Mouse (Mus musculus): ENCODE measurements around the gene Pih1d1. TPM values are rescaled to one million over a fixed set of nuclear protein-coding genes. Genes with fewer than 3 reads are reported as not detected.
A peak's percentile ranks its signal among the peaks of the same experiment; 100 is the strongest.

The Pih1d1 gene
- 40.3 and 47.7 TPM in 2 replicates for polyA plus RNA-seq (2021; fragmentation: Nextera tagmentation)
- long read RNA-seq, experiment 1, transcript Pih1d1-206 (10 exons, 1,077 nt): minor isoform, 9 of 32 reads
- long read RNA-seq, experiment 1, transcript Pih1d1-201 (10 exons, 1,185 nt): major isoform, 19 of 32 reads
- long read RNA-seq, experiment 1, partial matches to known transcripts: 3 of 32 reads
- long read RNA-seq, experiment 1, other reads (novel, unspliced or antisense): 1 of 32 reads
- long read RNA-seq, experiment 2, transcript Pih1d1-206 (10 exons, 1,077 nt): minor isoform, 15 of 41 reads
- long read RNA-seq, experiment 2, transcript Pih1d1-201 (10 exons, 1,185 nt): major isoform, 17 of 41 reads
- long read RNA-seq, experiment 2, partial matches to known transcripts: 5 of 41 reads
- long read RNA-seq, experiment 2, other reads (novel, unspliced or antisense): 3 of 41 reads

DNA sequence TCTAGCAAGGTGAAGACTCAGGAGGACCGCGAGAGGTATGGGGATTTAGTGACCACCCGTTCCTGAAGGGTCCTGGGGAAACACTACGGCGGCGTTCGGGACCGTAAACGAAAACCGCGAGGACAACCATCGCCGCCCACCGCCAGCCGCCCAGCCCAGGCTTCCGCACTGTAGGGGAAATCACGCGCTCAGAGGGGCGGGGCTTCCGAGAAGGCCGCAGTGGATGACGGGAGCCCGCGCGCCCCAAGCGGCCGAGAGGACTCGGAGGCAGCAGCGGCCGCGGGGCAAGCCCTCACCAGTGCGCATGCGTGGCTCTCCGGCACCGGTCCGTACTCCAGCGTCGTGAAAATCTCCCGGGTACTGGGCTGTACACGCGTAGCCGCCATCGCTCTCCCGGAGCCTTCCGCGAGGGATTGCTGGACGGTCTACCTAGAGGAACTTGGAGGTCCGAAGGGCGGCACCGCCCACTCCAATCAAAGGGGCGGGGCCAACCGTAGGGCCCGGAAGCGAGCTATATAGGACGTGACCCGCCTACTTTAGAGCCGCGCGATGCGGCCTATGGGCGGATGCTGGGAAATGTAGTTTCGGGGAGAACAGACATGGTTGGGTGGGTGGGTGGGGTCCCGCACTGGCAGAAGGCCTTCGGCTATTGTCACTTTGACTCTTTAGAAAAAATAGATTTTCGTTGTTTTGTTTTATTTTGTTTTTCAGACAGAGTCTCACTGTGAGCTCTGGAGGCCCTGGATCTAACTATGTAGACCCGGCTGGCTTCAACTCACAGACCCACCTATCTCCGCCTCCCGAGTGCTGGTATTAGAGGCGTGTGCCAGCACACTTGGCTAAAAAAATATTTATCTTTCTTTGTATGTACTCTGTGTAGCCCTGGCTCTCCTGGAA lies at the start of gene Pih1d1, which contains the start of gene Aldh16a1:
Gene Pih1d1, plus strand, starts transcription at position 208 of the 897 bp plus-strand sequence.
Gene Aldh16a1, minus strand, starts transcription at position 489 of the 897 bp plus-strand sequence.

DNA sequence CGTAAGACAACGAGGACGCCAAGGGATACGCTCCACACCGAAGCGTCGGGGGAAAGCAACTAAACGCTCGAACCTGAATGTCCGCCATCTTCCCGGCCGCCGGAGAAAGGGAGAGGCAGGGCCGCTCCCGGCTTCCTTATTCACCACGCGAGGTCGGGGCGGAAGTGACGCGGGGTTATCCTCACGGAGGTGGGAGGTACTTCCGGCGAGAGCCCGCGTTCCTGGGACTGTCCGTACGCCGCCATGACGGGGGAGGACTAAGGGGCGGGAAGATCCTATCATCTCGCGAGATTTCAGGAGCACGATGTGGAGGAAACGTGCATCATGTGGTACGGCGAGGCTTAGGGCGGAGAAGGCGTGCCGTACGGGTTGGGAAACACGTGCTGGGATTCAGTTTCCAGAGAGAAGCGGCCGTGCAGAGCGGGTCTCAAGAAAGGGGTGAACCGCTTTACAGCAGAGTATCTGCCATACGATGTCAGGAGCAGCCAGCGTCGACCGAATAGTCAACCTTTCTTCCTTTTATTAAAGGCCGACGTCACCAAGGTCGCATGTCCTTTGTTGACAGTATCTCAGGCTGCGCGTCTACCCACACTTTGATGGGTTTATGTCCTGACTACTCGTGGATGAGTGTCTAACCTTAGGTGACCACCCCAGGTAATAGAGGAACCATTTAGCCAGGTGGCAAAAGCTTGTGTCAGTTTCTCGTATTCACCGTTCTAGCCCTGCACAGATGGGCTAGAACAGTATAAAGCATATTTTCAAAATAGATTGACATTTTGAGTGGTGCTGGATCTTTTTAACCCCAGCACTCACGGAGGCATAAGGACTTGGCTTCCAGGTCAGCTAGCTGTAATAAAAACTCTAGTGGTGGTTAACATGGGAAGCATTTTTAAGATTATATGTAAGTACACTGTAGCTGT lies 29.6 kb upstream of the Pih1d1 start, which contains the start of gene Rps11:
Gene Rps11, minus strand, starts transcription at position 216 of the 920 bp plus-strand sequence.

DNA sequence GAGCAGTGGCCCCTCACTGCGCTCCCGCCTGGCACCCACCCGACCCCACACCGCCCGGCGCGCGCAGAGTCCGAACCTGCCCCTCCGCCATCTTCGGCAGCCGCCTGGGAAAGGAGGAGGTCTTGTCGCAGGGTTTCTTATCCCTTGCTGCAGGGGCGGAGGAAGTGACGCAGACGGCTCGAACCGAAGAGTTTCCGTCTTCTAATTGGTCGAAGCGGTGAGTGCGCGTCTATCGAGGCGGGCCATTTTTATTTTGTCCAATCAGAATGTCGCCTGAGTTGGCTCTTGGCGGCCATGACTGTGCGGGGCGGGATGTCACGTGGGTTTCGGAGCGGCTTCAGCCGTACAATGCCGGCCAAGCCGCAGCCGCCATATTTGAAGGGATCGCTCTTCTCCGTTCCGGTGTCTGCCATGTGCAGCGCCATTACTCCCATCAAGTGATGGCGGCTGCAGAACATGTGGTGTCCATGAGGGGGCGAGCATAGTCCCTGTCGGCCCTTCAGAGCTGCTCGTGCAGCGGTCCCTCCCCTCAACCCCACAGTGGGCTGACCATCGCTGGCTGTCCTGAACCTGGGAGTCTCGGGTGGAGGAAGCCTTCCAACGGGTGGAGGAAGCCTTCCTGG lies 25.4 kb upstream of the Pih1d1 start, which contains the start of gene Rpl13a:
Gene Rpl13a, minus strand, starts transcription at position 138 of the 623 bp plus-strand sequence.

GRCm38 (mm10) chr7:45135993-45136567 lies 18.0 kb upstream of the Pih1d1 start, which contains the start of the genes Gm45713 and Flt3l:
Gene Gm45713 (minus strand): TSS chr7:45136231.
Gene Flt3l (minus strand): TSS chr7:45136432.

GRCm38 (mm10) chr7:45163735-45164490 lies 9.8 kb downstream of the Pih1d1 start, which contains the start of gene Slc17a7:
Gene Slc17a7 (plus strand): TSS chr7:45163949.

DNA sequence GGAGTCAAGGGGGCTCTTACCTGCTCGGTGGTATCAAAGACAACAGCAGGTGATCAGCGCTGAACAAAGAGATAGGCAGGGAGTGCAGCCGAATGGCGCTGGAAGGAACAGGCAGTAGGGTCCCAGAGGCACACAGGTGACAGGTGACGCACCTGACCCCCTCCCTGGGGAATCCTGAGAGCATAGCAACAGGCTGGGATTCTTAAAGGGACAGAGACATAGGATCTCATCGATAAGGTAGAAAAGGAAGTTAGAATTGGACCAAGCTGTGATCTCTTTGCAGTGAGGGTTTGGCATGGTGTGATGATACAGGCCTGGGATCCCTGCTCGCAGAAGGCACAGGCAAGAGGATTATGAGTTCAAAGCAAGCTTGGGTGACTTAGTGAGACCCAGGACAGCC lies 25.4 kb downstream of the Pih1d1 start, which contains the start of gene Gfy:
Gene Gfy, minus strand, starts transcription at position 101 of the 400 bp plus-strand sequence.

DNA sequence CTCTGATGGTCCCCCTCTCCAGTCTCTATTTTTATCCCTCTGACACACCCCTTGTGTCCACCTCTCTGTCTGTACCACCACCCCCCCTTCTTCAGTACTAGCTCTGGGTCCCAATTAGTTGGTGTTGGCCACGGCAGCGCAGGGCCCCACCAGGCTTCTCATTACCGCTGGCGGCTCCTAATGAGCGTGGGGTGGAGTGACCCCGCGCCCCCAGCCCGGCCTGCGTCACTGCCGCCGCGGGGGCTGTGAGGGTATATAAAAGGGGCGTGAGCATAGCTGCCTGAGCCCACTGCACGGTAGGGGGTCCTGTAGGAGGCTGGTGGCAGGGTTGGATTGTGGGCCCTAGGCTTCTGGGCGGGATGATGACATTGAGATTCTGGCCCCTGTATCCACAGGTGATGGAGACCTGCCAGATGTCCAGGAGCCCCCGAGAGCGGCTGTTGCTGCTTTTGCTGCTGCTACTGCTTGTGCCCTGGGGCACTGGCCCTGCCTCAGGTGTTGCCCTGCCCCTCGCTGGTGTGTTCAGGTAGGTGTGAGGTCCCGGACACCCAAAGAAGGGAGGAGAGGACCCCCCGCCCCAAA lies 26.9 kb downstream of the Pih1d1 start, which contains the start of gene Pth2:
Gene Pth2, plus strand, starts transcription at position 100 of the 582 bp plus-strand sequence.

GRCm38 (mm10) chr7:45204380-45205143 lies 50.5 kb downstream of the Pih1d1 start, which contains the start of gene Ccdc155:
Gene Ccdc155 (minus strand): TSS chr7:45204892.

Small RNAs within 50 kb of the gene (microRNA-seq; reads per million reads assigned to microRNA genes)
- 2,110 reads per million, percentile 88 among the genes with 10 or more reads in this experiment for gene Mir150
- gene Mir5121: 9.2 reads per million, percentile 30 among the genes with 10 or more reads in this experiment
- gene Mir7055: 6.0 reads per million, percentile 22 among the genes with 10 or more reads in this experiment

Other genes with a start within 250 kb of the Pih1d1 start
- gene Ap2a1, start 224.8 kb upstream of the Pih1d1 start, polyA plus RNA-seq (2021; fragmentation: Nextera tagmentation): 34.8 and 42.1 TPM in 2 replicates
- gene Tsks, start 211.1 kb upstream of the Pih1d1 start, polyA plus RNA-seq (2021; fragmentation: Nextera tagmentation): 0.28 and 0.35 TPM in 2 replicates
- gene Cpt1c, start 179.5 kb upstream of the Pih1d1 start, polyA plus RNA-seq (2021; fragmentation: Nextera tagmentation): 86.2 and 86.7 TPM in 2 replicates
- 6.7 and 7.4 TPM in 2 replicates for gene Prmt1, start 167.7 kb upstream of the Pih1d1 start, polyA plus RNA-seq (2021; fragmentation: Nextera tagmentation)
- gene Irf3, start 156.7 kb upstream of the Pih1d1 start, polyA plus RNA-seq (2021; fragmentation: Nextera tagmentation): 10.7 and 12.0 TPM in 2 replicates
- 1.6 and 2.6 TPM in 2 replicates for gene Bcl2l12, start 155.6 kb upstream of the Pih1d1 start, polyA plus RNA-seq (2021; fragmentation: Nextera tagmentation)
- 63.8 and 108 TPM in 2 replicates for gene Scaf1, start 137.9 kb upstream of the Pih1d1 start, polyA plus RNA-seq (2021; fragmentation: Nextera tagmentation)
- gene Rras, start 136.3 kb upstream of the Pih1d1 start, polyA plus RNA-seq (2021; fragmentation: Nextera tagmentation): 3.8 and 4.0 TPM in 2 replicates
- 4.7 and 5.4 TPM in 2 replicates for gene Prr12, start 101.4 kb upstream of the Pih1d1 start, polyA plus RNA-seq (2021; fragmentation: Nextera tagmentation)
- 36.0 and 41.3 TPM in 2 replicates for gene Nosip, start 91.9 kb upstream of the Pih1d1 start, polyA plus RNA-seq (2021; fragmentation: Nextera tagmentation)
- gene Prrg2, start 91.6 kb upstream of the Pih1d1 start, polyA plus RNA-seq (2021; fragmentation: Nextera tagmentation): 9.2 and 10.8 TPM in 2 replicates
- gene Rcn3, start 62.1 kb upstream of the Pih1d1 start, polyA plus RNA-seq (2021; fragmentation: Nextera tagmentation): 26.1 and 29.3 TPM in 2 replicates
- 28.3 and 34.8 TPM in 2 replicates for gene Fcgrt, start 50.5 kb upstream of the Pih1d1 start, polyA plus RNA-seq (2021; fragmentation: Nextera tagmentation)
- gene Rps11, start 29.9 kb upstream of the Pih1d1 start, polyA plus RNA-seq (2021; fragmentation: Nextera tagmentation): 1,326 and 1,360 TPM in 2 replicates
- gene Rpl13a, start 25.5 kb upstream of the Pih1d1 start, polyA plus RNA-seq (2021; fragmentation: Nextera tagmentation): 1,601 and 1,782 TPM in 2 replicates
- gene Gm45713, start 18.1 kb upstream of the Pih1d1 start, polyA plus RNA-seq (2021; fragmentation: Nextera tagmentation): not detected in 2 replicates
- 0.68 and 1.4 TPM in 2 replicates for gene Flt3l, start 17.9 kb upstream of the Pih1d1 start, polyA plus RNA-seq (2021; fragmentation: Nextera tagmentation)
- 4.6 and 5.2 TPM in 2 replicates for gene Aldh16a1, start 281 bp downstream of the Pih1d1 start, polyA plus RNA-seq (2021; fragmentation: Nextera tagmentation)
- 52.3 and 68.3 TPM in 2 replicates for gene Slc17a7, start 9.6 kb downstream of the Pih1d1 start, polyA plus RNA-seq (2021; fragmentation: Nextera tagmentation)
- not detected in 2 replicates for gene Gfy, start 25.3 kb downstream of the Pih1d1 start, polyA plus RNA-seq (2021; fragmentation: Nextera tagmentation)
- not detected in 2 replicates for gene Pth2, start 26.7 kb downstream of the Pih1d1 start, polyA plus RNA-seq (2021; fragmentation: Nextera tagmentation)
- 1.2 and 1.4 TPM in 2 replicates for gene Ccdc155, start 50.6 kb downstream of the Pih1d1 start, polyA plus RNA-seq (2021; fragmentation: Nextera tagmentation)
- gene Dkkl1, start 57.8 kb downstream of the Pih1d1 start, polyA plus RNA-seq (2021; fragmentation: Nextera tagmentation): 5.1 and 7.3 TPM in 2 replicates
- 0.51 and 0.59 TPM in 2 replicates for gene Tead2, start 61.5 kb downstream of the Pih1d1 start, polyA plus RNA-seq (2021; fragmentation: Nextera tagmentation)
- 11.8 and 14.4 TPM in 2 replicates for gene Cd37, start 84.8 kb downstream of the Pih1d1 start, polyA plus RNA-seq (2021; fragmentation: Nextera tagmentation)
- gene Slc6a16, start 86.8 kb downstream of the Pih1d1 start, polyA plus RNA-seq (2021; fragmentation: Nextera tagmentation): 1.1 and 1.2 TPM in 2 replicates
- not detected in 2 replicates for gene Slc6a21, start 123.2 kb downstream of the Pih1d1 start, polyA plus RNA-seq (2021; fragmentation: Nextera tagmentation)
- gene Trpm4, start 179.5 kb downstream of the Pih1d1 start, polyA plus RNA-seq (2021; fragmentation: Nextera tagmentation): 10.1 and 12.4 TPM in 2 replicates
- not detected in 2 replicates for gene Hrc, start 181.0 kb downstream of the Pih1d1 start, polyA plus RNA-seq (2021; fragmentation: Nextera tagmentation)
- 8.7 and 11.6 TPM in 2 replicates for gene Ppfia3, start 212.7 kb downstream of the Pih1d1 start, polyA plus RNA-seq (2021; fragmentation: Nextera tagmentation)
- gene Lin7b, start 216.3 kb downstream of the Pih1d1 start, polyA plus RNA-seq (2021; fragmentation: Nextera tagmentation): 214 and 221 TPM in 2 replicates
- gene Snrnp70, start 241.4 kb downstream of the Pih1d1 start, polyA plus RNA-seq (2021; fragmentation: Nextera tagmentation): 32.6 and 45.3 TPM in 2 replicates

Data from layer of hippocampus, adult 6 months (tissue).